Mouse (Mus musculus) mouse trophoblast stem cell (cell line): ENCODE measurements around the gene Tm4sf20.

Experiments used
- in situ Hi-C, 2 experiments: fragments of 300-500 bp; cut with MseI, MboI; formaldehyde crosslinking; loops; 2 replicates in 1 of 2; 3 replicates in 1 of 2; pipeline ENCODE4 v1.15.1; 2025

Gene Tm4sf20

GRCm38 (mm10) chr1:82768269-82768668, at the start of gene Tm4sf20:
Gene Tm4sf20, minus strand, starts transcription at chr1:82768461.
- in situ Hi-C loops, result no loop called here

- in situ Hi-C loops, result no loop called here
Observed at GRCm38 (mm10) chr1:82815941-82816716, 47.9 kb upstream of the Tm4sf20 start.

GRCm38 (mm10) chr1:82811766-82812165, 43.5 kb upstream of the Tm4sf20 start:
- in situ Hi-C loops, result no loop called here

GRCm38 (mm10) chr1:82808564-82808963, 40.3 kb upstream of the Tm4sf20 start:
- in situ Hi-C loops, result no loop called here

- in situ Hi-C loops, result no loop called here
Observed at GRCm38 (mm10) chr1:82807206-82807605, 38.9 kb upstream of the Tm4sf20 start.

- in situ Hi-C loops, result no loop called here
Observed at GRCm38 (mm10) chr1:82806391-82806790, 38.1 kb upstream of the Tm4sf20 start.

- in situ Hi-C loops, result no loop called here
Observed at GRCm38 (mm10) chr1:82804059-82804458, 35.8 kb upstream of the Tm4sf20 start.

GRCm38 (mm10) chr1:82803608-82804007, 35.3 kb upstream of the Tm4sf20 start:
- in situ Hi-C loops, result no loop called here

GRCm38 (mm10) chr1:82801105-82801783, 33.0 kb upstream of the Tm4sf20 start:
- in situ Hi-C loops, result no loop called here

GRCm38 (mm10) chr1:82798922-82799321, 30.7 kb upstream of the Tm4sf20 start:
- in situ Hi-C loops, result no loop called here

GRCm38 (mm10) chr1:82798304-82798703, 30.0 kb upstream of the Tm4sf20 start:
- in situ Hi-C loops, result no loop called here

- in situ Hi-C loops, result no loop called here
Observed at GRCm38 (mm10) chr1:82797088-82797487, 28.8 kb upstream of the Tm4sf20 start.

GRCm38 (mm10) chr1:82795702-82796443, 27.6 kb upstream of the Tm4sf20 start:
- in situ Hi-C loops, result no loop called here

GRCm38 (mm10) chr1:82795211-82795610, 26.9 kb upstream of the Tm4sf20 start:
- in situ Hi-C loops, result no loop called here

- in situ Hi-C loops, result loop anchor here in 1 of 2 experiments (5.0 kb wide), 1 partner anchor 183 kb away; no protein-coding TSS in a partner anchor
Observed at GRCm38 (mm10) chr1:82793986-82794385, 25.7 kb upstream of the Tm4sf20 start.

GRCm38 (mm10) chr1:82793110-82793509, 24.8 kb upstream of the Tm4sf20 start:
- in situ Hi-C loops, result loop anchor here in 1 of 2 experiments (5.0 kb wide), 1 partner anchor 184 kb away; no protein-coding TSS in a partner anchor

GRCm38 (mm10) chr1:82792238-82792637, 24.0 kb upstream of the Tm4sf20 start:
- in situ Hi-C loops, result loop anchor here in 1 of 2 experiments (5.0 kb wide), 1 partner anchor 185 kb away; no protein-coding TSS in a partner anchor

- in situ Hi-C loops, result loop anchor here in 1 of 2 experiments (5.0 kb wide), 1 partner anchor 186 kb away; no protein-coding TSS in a partner anchor
Observed at GRCm38 (mm10) chr1:82791105-82791504, 22.8 kb upstream of the Tm4sf20 start.

GRCm38 (mm10) chr1:82788070-82788469, 19.8 kb upstream of the Tm4sf20 start:
- in situ Hi-C loops, result loop anchor here in 1 of 2 experiments (10.0 kb wide), 1 partner anchor 197 kb away; no protein-coding TSS in a partner anchor

GRCm38 (mm10) chr1:82787414-82787813, 19.2 kb upstream of the Tm4sf20 start:
- in situ Hi-C loops, result loop anchor here in 1 of 2 experiments (10.0 kb wide), 1 partner anchor 197 kb away; no protein-coding TSS in a partner anchor

GRCm38 (mm10) chr1:82785546-82785945, 17.3 kb upstream of the Tm4sf20 start:
- in situ Hi-C loops, result loop anchor here in 1 of 2 experiments (10.0 kb wide), 1 partner anchor 199 kb away; no protein-coding TSS in a partner anchor
